Mouse (Mus musculus): ENCODE data around the gene Pitpnc1. TPM values are rescaled to one million over a fixed set of nuclear protein-coding genes. Genes with fewer than 3 reads are reported as not detected.
"Not testable (repeated sequence)": the region's sequence is repeated elsewhere in the genome, so short reads cannot be mapped to it uniquely, and the experiment has no call there.

Gene Pitpnc1
- 10 to 100 TPM; 54.3 to 60.0 TPM for total RNA-seq (2021)
- long read RNA-seq, experiment 1, partial matches to known transcripts = 2 of 31 reads
- long read RNA-seq, experiment 1, other reads (novel, unspliced or antisense) = 29 of 31 reads
- long read RNA-seq, experiment 2, partial matches to known transcripts = 1 of 34 reads
- long read RNA-seq, experiment 2, other reads (novel, unspliced or antisense) = 33 of 34 reads

- Histone ChIP-seq H3K4me3 (peak within 1 kb of the TSS; percentile 91), H3K27ac (peak within 1 kb of the TSS; percentile 77)
- DNase-seq (ENCODE audit: low spot score in 2 of 2) = peak; percentile 82 to 89
- TF ChIP-seq CTCF (conservative IDR thresholded peaks at IDR 0.05) = peak; percentile 36
Observed at GRCm38 (mm10) chr11:107470521-107471041, at the start of gene Pitpnc1. Gene Pitpnc1 (minus strand): TSS chr11:107470699.

- no peak for TF ChIP-seq CTCF (conservative IDR thresholded peaks at IDR 0.05)
- DNase-seq (ENCODE audit: low spot score in 2 of 2) = no peak
- no peak overlapping the region for H3K27ac ChIP-seq
Observed at GRCm38 (mm10) chr11:107518645-107519429, 48.3 kb upstream of the Pitpnc1 start.

GRCm38 (mm10) chr11:107516387-107516786 lies 45.9 kb upstream of the Pitpnc1 start:
- no peak for DNase-seq (ENCODE audit: low spot score in 2 of 2)
- H3K4me3 ChIP-seq = no peak overlapping the region
- H3K27ac ChIP-seq = no peak overlapping the region
- TF ChIP-seq CTCF (conservative IDR thresholded peaks at IDR 0.05) = no peak

More at GRCm38 (mm10) chr11:107518645-107519429, 48.3 kb upstream of the Pitpnc1 start:
- H3K4me3 ChIP-seq = no peak overlapping the region

GRCm38 (mm10) chr11:107513047-107513446 lies 42.5 kb upstream of the Pitpnc1 start:
- TF ChIP-seq CTCF (conservative IDR thresholded peaks at IDR 0.05) = no peak
- Histone ChIP-seq H3K27ac (no peak overlapping the region), H3K4me3 (no peak overlapping the region)
- no peak for DNase-seq (ENCODE audit: low spot score in 2 of 2)

- H3K27ac ChIP-seq, H3K4me3 ChIP-seq: not testable (repeated sequence)
- peak; percentile 45 to 64 for DNase-seq (ENCODE audit: low spot score in 2 of 2)
- TF ChIP-seq CTCF (conservative IDR thresholded peaks at IDR 0.05) = peak; percentile 87
Observed at GRCm38 (mm10) chr11:107511954-107512353, 41.5 kb upstream of the Pitpnc1 start.

GRCm38 (mm10) chr11:107510362-107511269 lies 40.1 kb upstream of the Pitpnc1 start:
- no peak overlapping the region for H3K4me3 ChIP-seq
- TF ChIP-seq CTCF (conservative IDR thresholded peaks at IDR 0.05) = no peak
- no peak overlapping the region for H3K27ac ChIP-seq
- DNase-seq (ENCODE audit: low spot score in 2 of 2) = no peak

- no peak overlapping the region for H3K27ac ChIP-seq
- DNase-seq (ENCODE audit: low spot score in 2 of 2) = no peak
- TF ChIP-seq CTCF (conservative IDR thresholded peaks at IDR 0.05) = peak; percentile 70
- H3K4me3 ChIP-seq = no peak overlapping the region
Observed at GRCm38 (mm10) chr11:107509631-107510338, 39.3 kb upstream of the Pitpnc1 start.

- no peak for DNase-seq (ENCODE audit: low spot score in 2 of 2)
- Histone ChIP-seq H3K4me3 (no peak overlapping the region), H3K27ac (no peak overlapping the region)
- TF ChIP-seq CTCF (conservative IDR thresholded peaks at IDR 0.05) = peak; percentile 76
Observed at GRCm38 (mm10) chr11:107506260-107506659, 35.8 kb upstream of the Pitpnc1 start.

- H3K4me3 ChIP-seq; DNase-seq (ENCODE audit: low spot score in 2 of 2); H3K27ac ChIP-seq: not testable (repeated sequence)
Observed at GRCm38 (mm10) chr11:107504364-107504763, 33.9 kb upstream of the Pitpnc1 start.

- Histone ChIP-seq H3K4me3 (no peak overlapping the region), H3K27ac (no peak overlapping the region)
- TF ChIP-seq CTCF (conservative IDR thresholded peaks at IDR 0.05) = peak; percentile 52
- no peak for DNase-seq (ENCODE audit: low spot score in 2 of 2)
Observed at GRCm38 (mm10) chr11:107502801-107503200, 32.3 kb upstream of the Pitpnc1 start.

GRCm38 (mm10) chr11:107484341-107484740 lies 13.8 kb upstream of the Pitpnc1 start:
- TF ChIP-seq CTCF (conservative IDR thresholded peaks at IDR 0.05) = no peak
- no peak for DNase-seq (ENCODE audit: low spot score in 2 of 2)
- H3K27ac ChIP-seq = no peak overlapping the region
- H3K4me3 ChIP-seq = no peak overlapping the region

- Histone ChIP-seq H3K4me3 (peak overlapping the region; percentile 98), H3K27ac (peak overlapping the region; percentile 98)
- DNase-seq (ENCODE audit: low spot score in 2 of 2) = no peak
- TF ChIP-seq CTCF (conservative IDR thresholded peaks at IDR 0.05) = no peak
Observed at GRCm38 (mm10) chr11:107479862-107480203, 9.3 kb upstream of the Pitpnc1 start.

Data from layer of hippocampus, adult 2 months (tissue).